Mouse (Mus musculus): ENCODE results near the gene Mrpl28. TPM values are rescaled to one million over a fixed set of nuclear protein-coding genes. Genes with fewer than 3 reads are reported as not detected.
"Not testable (repeated sequence)": the region's sequence is repeated elsewhere in the genome, so short reads cannot be mapped to it uniquely, and the experiment has no call there.

Gene Mrpl28
- total RNA-seq, 2 experiments from 2014 or later: 68.8 to 70.0 TPM

GRCm38 (mm10) chr17:26162736-26163135, 39.4 kb downstream of the Mrpl28 start:
- no peak for DNase-seq (ENCODE audit: low spot score in 2 of 2)

GRCm38 (mm10) chr17:26168039-26168438, 44.7 kb downstream of the Mrpl28 start:
- no peak for DNase-seq (ENCODE audit: low spot score in 2 of 2)

- DNase-seq (ENCODE audit: low spot score in 2 of 2): not testable (repeated sequence)
These were observed 51.9 kb downstream of the Mrpl28 start for GRCm38 (mm10) chr17:26175248-26175647.

Other genes starting within 250 kb of the Mrpl28 start
- 10 to 100 TPM; 36.3 TPM for gene Mettl26, start 248.4 kb upstream of the Mrpl28 start, total RNA-seq (2021)
- 1 to 10 TPM; 1.7 to 2.2 TPM for gene Wfikkn1, start 242.6 kb upstream of the Mrpl28 start, total RNA-seq (2021)
- gene Rab40c, start 203.8 kb upstream of the Mrpl28 start, total RNA-seq (2021): 10 to 100 TPM; 49.4 to 54.7 TPM
- gene Pigq, start 178.6 kb upstream of the Mrpl28 start, total RNA-seq (2021): 100 to 1,000 TPM; 108 to 113 TPM
- under 1 TPM; 0.32 to 0.36 TPM for gene Nhlrc4, start 178.5 kb upstream of the Mrpl28 start, total RNA-seq (2021)
- gene A930017K11Rik, start 170.9 kb upstream of the Mrpl28 start, total RNA-seq (2021): under 1 TPM; 0.99 TPM
- gene Capn15, start 137.7 kb upstream of the Mrpl28 start, total RNA-seq (2021): 10 to 100 TPM; 50.6 to 54.1 TPM
- gene Rab11fip3, start 53.9 kb upstream of the Mrpl28 start, total RNA-seq (2021): 100 to 1,000 TPM; 106 TPM
- gene Decr2, start 33.2 kb upstream of the Mrpl28 start, total RNA-seq (2021): 10 to 100 TPM; 27.4 to 29.7 TPM
- 1 to 10 TPM; 3.8 to 5.8 TPM for gene Nme4, start 27.9 kb upstream of the Mrpl28 start, total RNA-seq (2021)
- 10 to 100 TPM; 12.0 to 13.2 TPM for gene Tmem8, start 10.2 kb upstream of the Mrpl28 start, total RNA-seq (2021)
- 10 to 100 TPM; 28.3 to 28.5 TPM for gene Axin1, start 15.2 kb downstream of the Mrpl28 start, total RNA-seq (2021)
- under 1 TPM; 0.18 to 0.35 TPM for gene Pdia2, start 75.6 kb downstream of the Mrpl28 start, total RNA-seq (2021)
- gene Rgs11, start 79.5 kb downstream of the Mrpl28 start, total RNA-seq (2021): 10 to 100 TPM; 32.4 to 41.9 TPM
- 10 to 100 TPM; 64.8 to 65.1 TPM for gene Arhgdig, start 84.3 kb downstream of the Mrpl28 start, total RNA-seq (2021)
- 10 to 100 TPM; 19.6 to 21.4 TPM for gene Fam234a, start 120.7 kb downstream of the Mrpl28 start, total RNA-seq (2021)
- gene Luc7l, start 129.4 kb downstream of the Mrpl28 start, total RNA-seq (2021): 10 to 100 TPM; 87.4 to 91.8 TPM